Mouse (Mus musculus): ENCODE data around the gene Snx29. TPM values are rescaled to one million over a fixed set of nuclear protein-coding genes. Genes with fewer than 3 reads are reported as not detected.
"Not testable (repeated sequence)": the region's sequence is repeated elsewhere in the genome, so short reads cannot be mapped to it uniquely, and the experiment has no call there.

Snx29 gene
- total RNA-seq, 1 experiment from 2014 or later: 25.3 TPM

- ATAC-seq (replicated peaks; ENCODE audit: insufficient number of reproducible peaks, low FRiP score, low TSS enrichment, poor library complexity, severe bottlenecking): no peak
Observed at GRCm38 (mm10) chr16:11505492-11506176, 182.9 kb downstream of the Snx29 start.

GRCm38 (mm10) chr16:11507188-11507731, 184.6 kb downstream of the Snx29 start:
- no peak for ATAC-seq (replicated peaks; ENCODE audit: insufficient number of reproducible peaks, low FRiP score, low TSS enrichment, poor library complexity, severe bottlenecking)

DNA sequence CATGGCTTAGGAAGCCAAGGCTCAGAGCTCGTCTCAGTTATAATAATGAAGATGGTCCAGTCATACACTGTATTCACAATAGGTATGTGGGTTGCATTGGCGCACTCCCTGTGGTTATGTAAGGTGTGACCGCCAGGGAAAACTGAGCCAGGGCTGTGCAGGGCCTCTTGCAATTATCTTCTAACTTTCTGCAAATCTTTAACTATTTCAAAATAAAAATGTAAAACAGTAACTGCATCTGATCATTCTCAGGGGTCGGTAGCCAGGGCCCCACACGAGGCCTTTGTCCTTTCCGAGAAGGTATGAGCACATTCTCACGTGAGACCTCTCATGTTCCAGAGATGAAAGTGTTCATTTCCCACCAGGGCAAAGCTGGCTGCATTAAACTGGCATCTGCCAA, 185.6 kb downstream of the Snx29 start:
- no peak for ATAC-seq (replicated peaks; ENCODE audit: insufficient number of reproducible peaks, low FRiP score, low TSS enrichment, poor library complexity, severe bottlenecking)

DNA sequence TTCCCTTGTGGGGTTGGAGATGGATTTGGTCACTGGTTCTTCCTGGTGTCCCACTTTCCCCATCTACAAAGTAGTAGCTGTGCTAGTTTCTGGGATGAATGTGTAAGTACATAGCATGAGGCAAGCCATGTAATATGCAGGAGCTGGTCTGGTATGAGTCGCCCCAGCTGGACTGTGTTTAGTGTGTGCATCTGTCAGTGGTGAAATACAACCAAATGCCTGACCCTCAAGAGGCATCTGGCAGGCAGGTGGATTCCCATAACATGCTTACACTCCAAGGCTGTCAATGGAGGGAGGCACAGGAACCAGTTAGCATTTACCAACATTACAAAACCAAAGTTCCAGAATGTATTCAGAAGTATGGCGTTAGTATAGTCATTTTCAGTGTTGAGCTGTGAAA, 187.7 kb downstream of the Snx29 start:
- ATAC-seq (replicated peaks; ENCODE audit: insufficient number of reproducible peaks, low FRiP score, low TSS enrichment, poor library complexity, severe bottlenecking): no peak

DNA sequence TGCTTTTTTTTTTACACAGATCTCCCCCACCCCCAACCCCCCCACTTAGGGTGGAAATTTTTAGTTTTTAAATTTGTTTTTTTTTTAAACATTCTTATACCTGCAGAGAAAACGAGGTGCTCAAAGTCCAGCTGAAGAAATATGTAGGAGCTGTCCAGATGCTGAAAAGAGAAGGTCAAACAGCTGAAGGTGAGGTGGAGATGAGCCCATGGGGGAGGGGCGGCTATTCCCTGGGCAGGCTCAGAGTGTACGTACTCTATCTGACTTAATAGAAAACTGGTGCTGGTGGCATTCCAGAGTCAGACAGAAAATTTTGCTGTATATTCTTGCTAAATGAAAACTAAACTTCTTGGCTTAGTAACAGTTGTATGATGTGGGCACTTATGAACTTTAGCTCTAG, 188.1 kb downstream of the Snx29 start:
- ATAC-seq (replicated peaks; ENCODE audit: insufficient number of reproducible peaks, low FRiP score, low TSS enrichment, poor library complexity, severe bottlenecking): no peak

DNA sequence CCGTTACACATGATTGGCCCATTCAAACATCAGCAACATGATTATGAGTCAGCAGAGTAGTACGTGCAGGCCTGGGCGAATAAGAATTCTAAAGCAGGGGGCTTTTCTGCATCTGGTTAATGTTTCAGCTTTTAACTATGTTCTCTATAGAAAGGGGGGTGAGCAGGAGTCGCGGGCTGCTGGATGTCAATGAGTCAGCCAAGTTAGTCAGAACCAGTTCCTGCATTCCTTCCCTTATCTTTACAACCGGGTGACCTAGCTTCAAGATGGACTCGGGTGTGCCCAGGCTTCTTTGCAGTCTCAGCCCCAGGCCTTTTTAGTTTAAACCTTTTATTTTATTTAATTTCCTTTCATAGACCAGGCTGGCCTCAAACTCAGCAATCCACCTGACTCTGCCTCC, 189.0 kb downstream of the Snx29 start:
- not testable (repeated sequence) for ATAC-seq (replicated peaks; ENCODE audit: insufficient number of reproducible peaks, low FRiP score, low TSS enrichment, poor library complexity, severe bottlenecking)

DNA sequence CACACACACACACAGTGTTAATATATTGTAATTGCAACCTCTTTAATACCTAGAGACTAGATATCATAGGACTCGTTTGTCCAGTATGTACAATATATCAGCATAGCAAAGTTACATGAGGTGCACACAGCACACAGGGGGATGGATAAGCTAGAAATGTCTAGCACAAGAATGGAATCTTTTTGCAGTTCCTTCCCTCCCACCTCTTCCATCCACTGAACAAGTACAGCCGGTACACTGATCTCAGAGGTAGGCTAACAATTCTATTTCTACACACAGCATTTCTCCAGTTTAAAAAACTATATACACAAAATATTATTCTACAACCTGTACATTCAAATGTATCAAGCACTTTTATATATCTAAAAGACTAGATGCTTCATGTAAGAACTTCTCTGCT, 194.0 kb downstream of the Snx29 start:
- ATAC-seq (replicated peaks; ENCODE audit: insufficient number of reproducible peaks, low FRiP score, low TSS enrichment, poor library complexity, severe bottlenecking): no peak

- ATAC-seq (replicated peaks; ENCODE audit: insufficient number of reproducible peaks, low FRiP score, low TSS enrichment, poor library complexity, severe bottlenecking): no peak
Observed at GRCm38 (mm10) chr16:11517385-11517784, 194.7 kb downstream of the Snx29 start.

- no peak for ATAC-seq (replicated peaks; ENCODE audit: insufficient number of reproducible peaks, low FRiP score, low TSS enrichment, poor library complexity, severe bottlenecking)
Observed at GRCm38 (mm10) chr16:11518803-11519498, 196.2 kb downstream of the Snx29 start.

- ATAC-seq (replicated peaks; ENCODE audit: insufficient number of reproducible peaks, low FRiP score, low TSS enrichment, poor library complexity, severe bottlenecking): 0 out of 2 replicates have a peak, but pooled peaks have one; percentile 40
Observed at GRCm38 (mm10) chr16:11526104-11526786, 203.5 kb downstream of the Snx29 start.

DNA sequence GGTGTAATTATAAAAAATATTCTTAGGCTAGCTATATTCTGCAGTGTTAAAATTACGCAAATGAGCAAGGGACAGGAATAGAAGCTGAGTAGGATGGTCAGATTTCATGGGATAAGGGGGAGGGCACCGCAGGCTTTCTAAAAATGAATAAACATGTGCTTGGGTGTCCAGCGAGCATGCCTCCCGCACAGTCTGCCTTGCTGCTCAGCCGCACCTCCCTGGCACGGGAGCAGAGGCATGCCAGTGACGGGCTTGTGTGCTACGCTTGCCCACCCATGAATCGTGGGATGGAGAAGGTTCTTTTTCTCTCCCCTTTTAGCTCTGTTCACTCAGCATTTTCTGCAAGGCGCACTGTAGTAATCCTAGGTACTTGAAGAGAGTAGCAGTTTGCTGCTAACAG, 204.3 kb downstream of the Snx29 start:
- no peak for ATAC-seq (replicated peaks; ENCODE audit: insufficient number of reproducible peaks, low FRiP score, low TSS enrichment, poor library complexity, severe bottlenecking)

DNA sequence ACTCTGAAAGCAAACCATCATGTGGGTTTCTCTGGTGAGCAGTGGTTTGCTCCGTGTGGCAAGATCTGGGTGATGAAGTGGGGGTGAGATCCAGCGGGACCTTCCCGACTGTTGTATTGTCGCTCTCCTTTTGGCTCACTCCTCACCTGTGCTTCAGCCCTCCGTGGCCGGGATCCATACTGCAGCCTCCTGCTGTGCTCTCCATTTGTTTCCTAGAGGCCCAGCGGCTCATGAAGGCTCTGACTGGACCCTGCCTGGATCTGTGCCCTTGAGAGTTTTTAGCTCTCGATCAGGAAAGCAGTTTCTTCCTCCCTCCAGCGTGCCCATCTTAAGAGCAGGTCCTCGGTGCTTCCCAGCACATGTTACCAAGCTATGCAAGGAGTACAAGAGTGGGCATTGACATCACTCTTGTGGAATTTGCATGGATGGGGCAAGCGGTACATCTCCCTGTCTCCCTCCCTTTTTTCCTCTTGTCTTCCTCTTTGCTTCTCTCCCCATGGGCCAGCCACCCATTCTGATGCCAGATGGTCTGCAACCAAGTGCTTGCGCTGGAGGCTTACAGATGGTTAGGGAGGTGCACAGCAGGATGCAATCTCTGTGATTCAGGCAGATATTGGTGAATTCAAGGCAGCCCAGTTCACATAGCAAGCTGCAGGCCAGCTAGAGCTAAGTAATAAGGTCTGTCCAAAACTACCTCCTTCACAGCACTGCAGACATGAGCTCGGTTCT, 207.9 kb downstream of the Snx29 start:
- ATAC-seq (replicated peaks; ENCODE audit: insufficient number of reproducible peaks, low FRiP score, low TSS enrichment, poor library complexity, severe bottlenecking): no peak

GRCm38 (mm10) chr16:11531441-11531840, 208.7 kb downstream of the Snx29 start:
- ATAC-seq (replicated peaks; ENCODE audit: insufficient number of reproducible peaks, low FRiP score, low TSS enrichment, poor library complexity, severe bottlenecking): no peak

GRCm38 (mm10) chr16:11532592-11532991, 209.9 kb downstream of the Snx29 start:
- ATAC-seq (replicated peaks; ENCODE audit: insufficient number of reproducible peaks, low FRiP score, low TSS enrichment, poor library complexity, severe bottlenecking): no peak

GRCm38 (mm10) chr16:11533441-11533840, 210.7 kb downstream of the Snx29 start:
- ATAC-seq (replicated peaks; ENCODE audit: insufficient number of reproducible peaks, low FRiP score, low TSS enrichment, poor library complexity, severe bottlenecking): no peak

- no peak for ATAC-seq (replicated peaks; ENCODE audit: insufficient number of reproducible peaks, low FRiP score, low TSS enrichment, poor library complexity, severe bottlenecking)
Observed at GRCm38 (mm10) chr16:11537663-11538062, 215.0 kb downstream of the Snx29 start.

DNA sequence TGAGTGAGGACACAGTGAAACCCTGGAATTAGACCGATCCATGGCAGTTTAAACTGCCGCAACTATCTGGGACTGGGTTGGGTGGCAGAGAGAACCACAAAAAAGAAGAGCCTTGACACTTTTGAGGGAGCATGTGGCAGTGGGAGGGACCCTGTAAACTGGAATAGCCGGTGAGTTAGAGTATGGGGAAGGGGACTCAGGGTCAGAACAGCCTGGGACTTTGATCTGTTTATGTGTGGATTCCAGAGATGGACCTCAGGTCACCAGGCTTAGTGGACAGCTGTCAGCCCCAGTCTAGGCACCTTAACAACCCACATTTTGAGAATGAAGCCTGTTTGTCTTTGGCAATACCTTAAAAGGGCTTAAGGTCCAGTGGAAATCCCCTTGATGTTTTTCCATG, 215.5 kb downstream of the Snx29 start:
- ATAC-seq (replicated peaks; ENCODE audit: insufficient number of reproducible peaks, low FRiP score, low TSS enrichment, poor library complexity, severe bottlenecking): no peak

DNA sequence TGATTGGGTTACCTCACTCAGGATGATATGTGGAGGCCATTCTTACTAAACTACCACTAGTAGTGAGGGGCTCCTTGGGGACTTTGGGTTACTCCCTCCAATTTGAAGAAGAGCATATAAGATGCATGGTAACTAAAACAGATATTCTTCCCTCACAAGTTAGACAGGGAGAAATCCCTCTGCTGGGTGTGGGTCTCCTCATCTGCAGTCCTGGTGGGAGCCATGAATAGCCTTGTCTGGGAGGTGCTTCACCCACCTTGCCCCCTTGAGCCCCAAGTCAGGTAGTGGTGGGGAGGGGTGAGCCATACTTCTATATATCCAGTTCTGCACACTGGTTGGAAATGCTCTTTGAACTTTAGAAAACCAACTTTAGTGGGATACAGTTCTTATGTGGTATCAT, 218.3 kb downstream of the Snx29 start:
- ATAC-seq (replicated peaks; ENCODE audit: insufficient number of reproducible peaks, low FRiP score, low TSS enrichment, poor library complexity, severe bottlenecking): no peak

DNA sequence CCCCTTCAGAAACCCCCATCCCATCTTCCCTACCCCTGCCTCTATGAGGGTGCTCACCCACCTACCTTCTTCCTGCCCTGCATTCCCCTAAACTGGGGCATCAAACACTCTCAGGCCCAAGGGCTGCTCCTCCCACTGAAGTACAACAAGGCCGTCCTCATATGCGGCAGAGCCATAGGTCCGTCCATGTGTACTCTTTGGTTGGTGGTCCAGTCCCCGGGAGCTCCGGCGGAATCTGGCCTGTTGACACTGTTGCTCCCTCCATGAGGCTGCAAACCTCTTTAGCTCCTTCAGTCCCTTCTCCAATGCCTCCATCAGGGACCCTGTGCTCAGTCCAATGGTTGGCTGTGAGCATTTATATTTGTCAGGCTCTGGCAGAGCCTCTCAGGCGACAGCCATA, 219.1 kb downstream of the Snx29 start:
- ATAC-seq (replicated peaks; ENCODE audit: insufficient number of reproducible peaks, low FRiP score, low TSS enrichment, poor library complexity, severe bottlenecking): no peak
